ENCODE assay signal across 8 mouse cellular contexts in the genomic region with DNA sequence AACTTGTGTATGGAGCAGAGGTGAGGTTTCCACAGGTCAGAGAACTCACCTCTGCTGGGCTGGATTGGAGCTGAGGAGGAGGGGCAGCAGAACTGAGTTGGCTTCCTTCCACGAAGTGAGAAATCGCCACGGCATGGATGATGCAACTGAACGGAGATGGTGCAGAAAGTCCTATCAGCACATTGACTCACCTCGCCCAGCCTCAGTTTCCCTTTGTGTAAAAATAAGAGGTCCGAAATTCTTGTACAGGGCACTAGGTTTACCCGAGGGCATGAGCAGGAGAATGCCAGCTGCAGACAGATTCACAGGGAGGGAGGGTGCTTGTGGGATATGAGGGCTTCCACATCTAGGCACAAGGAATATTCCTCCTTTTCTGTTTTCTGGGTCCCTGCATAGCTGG.
A peak's percentile ranks its signal among the peaks of the same experiment; 100 is the strongest.
DNase-seq lines count a peak whose midpoint lies in the region; ATAC-seq lines count a peak whose summit lies in the region.

No protein-coding gene starts in this region.

- 48% methylated on average over 7 of the region's 7 CpGs for WGBS in limb, embryonic 15.5 days

- peak; percentile 12 to 13 for DNase-seq in cerebellum, adult 18-20 months
- no peak for DNase-seq in cerebellum, postnatal 4 days (ENCODE audit: low spot score in 2 of 2)
- DNase-seq in urinary bladder, postnatal 36 days (ENCODE audit: low spot score in 2 of 2), result peak; percentile 11 to 51
- no peak for DNase-seq in urinary bladder, postnatal 10 days (ENCODE audit: low spot score)
- no peak for DNase-seq in left cerebral cortex, adult 9 months (ENCODE audit: low spot score in 2 of 2)
- no peak for DNase-seq in liver
- no peak for DNase-seq in layer of hippocampus, adult 9-11 months

- no peaks in the 10 kb centered on the region for H3K36me3 ChIP-seq in limb, embryonic 15.5 days

- 0 out of 2 replicates have a peak overlapping the region, but pooled peaks have one; percentile 62 for H3K4me2 ChIP-seq in limb, embryonic 15.5 days

- H3K27me3 ChIP-seq in limb, embryonic 15.5 days, result no peaks in the 10 kb centered on the region

- ATAC-seq in limb, embryonic 15.5 days (ENCODE audit: insufficient number of reproducible peaks, low FRiP score, low TSS enrichment, low read depth), result no peak

- no peak overlapping the region for H3K9ac ChIP-seq in limb, embryonic 15.5 days

- no peaks in the 10 kb centered on the region for H3K9me3 ChIP-seq in limb, embryonic 15.5 days

- H3K27ac ChIP-seq in limb, embryonic 15.5 days, result peak overlapping the region; percentile 97

- peaks cover 59% of the 10 kb centered on the region for H3K4me1 ChIP-seq in limb, embryonic 15.5 days

- no peak overlapping the region for H3K4me3 ChIP-seq in limb, embryonic 15.5 days

Comparison
In these comparisons a context has a peak if more than half of its experiments do, and no peak if none do; other contexts are left out.
1. DNase-seq: peak in cerebellum, adult 18-20 months (2 of 2) and urinary bladder, postnatal 36 days (2 of 2); none in cerebellum, postnatal 4 days (0 of 2), urinary bladder, postnatal 10 days (single experiment), left cerebral cortex, adult 9 months (0 of 2), liver (single experiment) and layer of hippocampus, adult 9-11 months (single experiment).